Mouse (Mus musculus) liver, embryonic 16.5 days (tissue): Measurements from ENCODE around the gene Igfn1. TPM values are rescaled to one million over a fixed set of nuclear protein-coding genes. Genes with fewer than 3 reads are reported as not detected.

Source experiments
- ATAC-seq: fragments of 200-750 bp; cut with Nextera tagmentation; 2 replicates; pipeline ENCODE4 v1.8.0; 2017; ENCODE audit warnings: low read depth, mild to moderate bottlenecking, moderate number of reproducible peaks, moderate library complexity
- H3K27ac ChIP-seq: fragments of 300-500 bp; sonication (generic); 2 replicates; pipeline ENCODE4 v1.5.1; 2014; ENCODE audit warnings: mild to moderate bottlenecking, low read length
- H3K27me3 ChIP-seq: fragments of 300-500 bp; sonication (generic); 2 replicates; pipeline ENCODE4 v1.6.1; 2014; ENCODE audit warnings: low read depth, low read length, mixed read lengths; ENCODE audit not compliant: control insufficient read depth, insufficient read depth
- H3K36me3 ChIP-seq: fragments of 300-500 bp; sonication (generic); 2 replicates; pipeline ENCODE4 v1.6.1; 2014; ENCODE audit warnings: mild to moderate bottlenecking; ENCODE audit not compliant: control insufficient read depth, insufficient read depth
- H3K4me1 ChIP-seq: fragments of 300-500 bp; sonication (generic); 2 replicates; pipeline ENCODE4 v1.6.1; 2014; ENCODE audit warnings: low read depth, low read length, mixed read lengths; ENCODE audit not compliant: control insufficient read depth
- H3K4me2 ChIP-seq: fragments of 300-500 bp; sonication (generic); 2 replicates; pipeline ENCODE4 v1.6.1; 2014; ENCODE audit warnings: low read depth, low read length, mixed read lengths
- H3K4me3 ChIP-seq: fragments of 300-500 bp; sonication (generic); 2 replicates; pipeline ENCODE4 v1.5.1; 2014; ENCODE audit warnings: low read depth, mild to moderate bottlenecking, low read length
- H3K9ac ChIP-seq: fragments of 300-500 bp; sonication (generic); 2 replicates; pipeline ENCODE4 v1.6.1; 2014; ENCODE audit warnings: low read depth, low read length
- H3K9me3 ChIP-seq: fragments of 300-500 bp; sonication (generic); replicated peaks from 2 replicates; pipeline ENCODE4 v1.6.1; 2016; ENCODE audit warnings: low read length; ENCODE audit not compliant: control insufficient read depth
- WGBS: fragments of 180-500 bp; shearing (Covaris S2); extraction: QIAGEN DNeasy Blood & Tissue Kit; methylation state at CpG from one replicate; pipeline ENCODE4 v1.1.7; 2014; ENCODE audit not compliant: insufficient replicate concordance; 5-methylcytosine and 5-hydroxymethylcytosine counted together
- polyA plus RNA-seq: library from polyadenylated mRNA; unstranded; fragments of >200 nt; fragmentation: Nextera tagmentation; extraction: Ambion mirVana; gene quantifications from 2 replicates; pipeline ENCODE4 v1.2.1, GENCODE M21; 2015

Gene Igfn1
- polyA plus RNA-seq, 1 experiment from 2014 or later: not detected

DNA sequence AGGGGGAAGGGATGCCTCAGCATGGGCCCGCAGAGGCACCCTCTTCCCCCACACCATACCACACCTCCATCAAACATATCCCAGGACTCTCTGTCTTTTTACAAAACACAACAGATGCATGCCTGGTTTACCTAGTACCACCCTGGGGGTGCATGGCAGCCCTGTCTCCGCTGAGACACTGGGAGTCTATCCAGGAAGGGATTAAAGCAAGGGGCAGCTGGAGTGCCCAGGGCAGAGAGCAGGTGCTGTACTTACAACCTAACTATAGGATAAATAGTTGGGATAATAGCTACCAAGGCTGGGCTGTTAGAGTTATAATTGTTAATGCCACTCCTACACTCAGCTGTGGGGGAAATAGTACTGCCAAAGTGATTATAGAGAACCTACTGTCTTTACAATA, 57.3 kb downstream of the Igfn1 start:
- Histone ChIP-seq H3K27me3 (no peaks in the 10 kb centered on the region), H3K4me2 (no peak overlapping the region), H3K36me3 (no peaks in the 10 kb centered on the region), H3K27ac (no peak overlapping the region), H3K9ac (no peak overlapping the region), H3K4me1 (peaks cover 11% of the 10 kb centered on the region), H3K9me3 (no peaks in the 10 kb centered on the region), H3K4me3 (no peak overlapping the region)
- no peak for ATAC-seq
- WGBS: 64% methylated on average over 2 of the region's 2 CpGs

- no peaks in the 10 kb centered on the region for H3K27me3 ChIP-seq
- no peak overlapping the region for H3K4me3 ChIP-seq
- no peak overlapping the region for H3K9ac ChIP-seq
- no peak overlapping the region for H3K4me2 ChIP-seq
- ATAC-seq: no peak
- no peak overlapping the region for H3K27ac ChIP-seq
- no peaks in the 10 kb centered on the region for H3K36me3 ChIP-seq
- H3K9me3 ChIP-seq: no peaks in the 10 kb centered on the region
- whole genome bisulfite sequencing: 55% methylated on average over 4 of the region's 4 CpGs
- peaks cover 32% of the 10 kb centered on the region for H3K4me1 ChIP-seq
Measured at GRCm38 (mm10) chr1:135946247-135946646, 59.9 kb downstream of the Igfn1 start.

DNA sequence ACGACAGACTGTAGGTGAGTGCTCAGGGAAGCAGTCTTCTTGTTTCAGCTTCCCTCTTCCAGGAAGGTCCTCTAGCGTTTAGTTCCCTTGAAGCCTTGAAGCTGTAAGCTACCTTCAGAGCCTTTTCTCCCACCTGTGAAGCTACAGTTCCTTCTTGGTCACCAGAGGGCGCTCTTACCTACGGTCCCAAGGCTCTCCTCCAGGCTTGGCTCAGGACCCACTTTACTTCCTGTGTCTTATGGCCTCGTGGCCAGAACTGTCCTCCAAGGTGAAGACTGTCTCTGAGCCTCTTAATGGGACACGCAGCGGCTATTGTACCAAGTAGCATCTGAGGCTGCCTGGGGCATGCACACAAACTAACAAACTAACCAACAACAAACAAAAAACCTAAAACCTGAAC, 60.4 kb downstream of the Igfn1 start:
- Histone ChIP-seq H3K36me3 (no peaks in the 10 kb centered on the region), H3K4me3 (no peak overlapping the region), H3K27me3 (no peaks in the 10 kb centered on the region), H3K9me3 (no peaks in the 10 kb centered on the region), H3K9ac (no peak overlapping the region), H3K4me1 (peaks cover 37% of the 10 kb centered on the region), H3K27ac (no peak overlapping the region), H3K4me2 (no peak overlapping the region)
- 8% methylated on average over 7 of the region's 7 CpGs for WGBS
- ATAC-seq: no peak

- Histone ChIP-seq H3K4me3 (no peak overlapping the region), H3K36me3 (no peaks in the 10 kb centered on the region), H3K4me1 (peaks cover 41% of the 10 kb centered on the region), H3K9ac (no peak overlapping the region), H3K27ac (no peak overlapping the region), H3K9me3 (no peaks in the 10 kb centered on the region), H3K4me2 (no peak overlapping the region), H3K27me3 (no peaks in the 10 kb centered on the region)
- 36% methylated on average over 12 of the region's 12 CpGs for WGBS
- ATAC-seq: no peak
Measured at GRCm38 (mm10) chr1:135944526-135945259, 61.4 kb downstream of the Igfn1 start.

- Histone ChIP-seq H3K27ac (no peak overlapping the region), H3K36me3 (no peaks in the 10 kb centered on the region), H3K4me2 (no peak overlapping the region), H3K9ac (no peak overlapping the region), H3K9me3 (no peaks in the 10 kb centered on the region), H3K27me3 (no peaks in the 10 kb centered on the region), H3K4me3 (no peak overlapping the region), H3K4me1 (peaks cover 41% of the 10 kb centered on the region)
- no peak for ATAC-seq
- WGBS: 81% methylated on average over 2 of the region's 2 CpGs
Measured at GRCm38 (mm10) chr1:135943713-135944112, 62.4 kb downstream of the Igfn1 start.

GRCm38 (mm10) chr1:135942116-135942515, 64.0 kb downstream of the Igfn1 start:
- H3K4me1 ChIP-seq: peaks cover 41% of the 10 kb centered on the region

DNA sequence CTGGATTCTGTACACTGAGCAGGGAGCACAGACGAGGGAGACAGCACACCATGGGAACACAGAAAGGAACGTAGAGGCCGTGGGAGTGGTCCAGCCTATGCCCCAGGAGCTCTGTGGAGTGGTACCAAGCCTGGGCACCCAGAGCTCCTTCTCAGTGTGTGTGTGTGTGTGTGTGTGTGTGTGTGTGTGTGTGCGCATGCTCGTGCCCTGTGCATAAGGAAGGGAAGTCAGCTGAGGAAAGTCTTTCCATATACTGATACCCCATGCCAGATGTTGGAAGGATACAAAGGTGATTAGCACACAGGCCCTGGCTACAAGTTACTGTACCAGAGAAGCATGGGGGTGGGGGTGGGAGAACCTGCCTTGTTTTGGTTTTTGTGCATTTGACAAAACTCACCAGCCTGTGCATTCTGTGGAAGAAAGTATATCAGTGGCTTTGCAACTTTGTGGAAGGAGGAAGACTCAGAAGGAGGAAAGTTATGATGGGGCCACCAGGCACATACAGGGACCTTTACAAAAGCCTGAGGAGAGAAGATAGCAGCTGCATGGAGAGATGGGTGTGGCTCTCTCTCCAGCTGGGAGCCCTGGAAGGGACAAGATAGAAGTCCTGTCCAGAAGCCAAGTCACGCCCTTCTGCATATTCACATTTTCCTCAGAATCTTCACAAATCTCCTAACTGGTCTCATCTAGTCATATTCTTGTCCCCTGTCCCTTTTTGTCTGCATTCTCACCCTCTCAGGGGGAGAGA, 64.7 kb downstream of the Igfn1 start:
- Histone ChIP-seq H3K4me1 (peaks cover 41% of the 10 kb centered on the region), H3K36me3 (no peaks in the 10 kb centered on the region), H3K27ac (peak overlapping the region; percentile 98), H3K27me3 (no peaks in the 10 kb centered on the region; the same call in 1 of the 2 replicates), H3K4me2 (peak overlapping the region; percentile 77), H3K9ac (peak overlapping the region; percentile 65), H3K9me3 (no peaks in the 10 kb centered on the region), H3K4me3 (peak overlapping the region; percentile 41)
- WGBS: 34% methylated on average over 6 of the region's 6 CpGs
- ATAC-seq: peak; percentile 97

More at GRCm38 (mm10) chr1:135942116-135942515, 64.0 kb downstream of the Igfn1 start:
- H3K9me3 ChIP-seq: no peaks in the 10 kb centered on the region
- H3K27me3 ChIP-seq: no peaks in the 10 kb centered on the region; the same call in 1 of the 2 replicates
- ATAC-seq: peak; percentile 42
- H3K36me3 ChIP-seq: no peaks in the 10 kb centered on the region
- H3K4me3 ChIP-seq: peak overlapping the region; percentile 34
- 17% methylated on average over 7 of the region's 7 CpGs for WGBS
- peak overlapping the region; percentile 77 for H3K4me2 ChIP-seq
- H3K9ac ChIP-seq: peak overlapping the region; percentile 51
- H3K27ac ChIP-seq: peak overlapping the region; percentile 98

DNA sequence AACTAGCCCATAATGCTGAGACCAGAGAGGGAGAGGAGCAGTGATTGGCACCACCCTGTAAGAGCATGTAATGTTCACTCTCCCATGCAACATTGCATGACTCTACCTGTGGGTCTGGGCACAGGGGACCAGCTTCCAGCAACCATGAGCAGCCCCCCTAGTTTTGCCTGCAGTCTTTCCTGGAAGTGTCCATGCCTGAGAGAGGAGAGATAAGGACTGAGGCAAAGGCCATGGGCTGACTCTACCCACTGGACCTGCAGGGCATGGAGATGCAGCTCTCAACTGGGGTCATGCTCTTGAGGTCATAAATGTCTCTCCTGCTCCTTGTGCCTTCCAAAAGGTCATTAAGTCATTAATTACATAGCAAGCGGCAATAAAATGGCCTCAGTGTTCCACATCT, 70.1 kb downstream of the Igfn1 start:
- WGBS: 52% methylated on average over 1 of the region's 1 CpGs
- peaks cover 15% of the 10 kb centered on the region for H3K4me1 ChIP-seq
- H3K9ac ChIP-seq: no peak overlapping the region
- ATAC-seq: 0 out of 2 replicates have a peak, but pooled peaks have one; percentile 17
- H3K9me3 ChIP-seq: 0 out of 2 replicates have a peak, but pooled peaks cover 3% of the 10 kb centered on the region
- peaks cover 3% of the 10 kb centered on the region for H3K27me3 ChIP-seq
- no peaks in the 10 kb centered on the region for H3K36me3 ChIP-seq
- H3K4me2 ChIP-seq: no peak overlapping the region
- no peak overlapping the region for H3K27ac ChIP-seq
- no peak overlapping the region for H3K4me3 ChIP-seq
